Mouse (Mus musculus): ENCODE data around the gene Tgfbr2.

DNA sequence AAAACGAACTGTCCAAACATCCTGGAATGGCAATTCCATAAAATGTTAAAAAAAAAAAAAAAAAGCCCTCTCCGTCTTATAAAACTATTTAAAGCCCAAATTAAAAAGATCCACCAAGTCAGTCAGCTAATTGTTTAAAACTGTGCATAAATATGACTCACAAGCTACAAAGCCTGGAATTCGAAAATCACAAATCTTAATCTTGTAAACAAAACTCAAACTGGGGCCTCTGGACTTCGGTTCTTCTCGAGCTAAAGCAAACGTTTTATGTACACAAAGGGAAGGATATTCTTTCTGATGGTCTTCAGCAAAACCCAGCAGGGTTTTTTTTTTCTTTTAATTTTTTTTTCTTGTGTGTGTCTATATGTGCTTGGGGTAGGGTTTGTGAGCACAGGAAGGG, 2.1 kb downstream of the Tgfbr2 start:
- no peak for TF ChIP-seq CTCF (IDR thresholded peaks at IDR 0.05; ENCODE audit: low read depth)
- TF ChIP-seq EP300 (IDR thresholded peaks at IDR 0.05; ENCODE audit: low read depth), result no peak

All from liver, embryonic 14.5 days (tissue).